Mouse (Mus musculus): ENCODE results near the gene Aip.

DNA sequence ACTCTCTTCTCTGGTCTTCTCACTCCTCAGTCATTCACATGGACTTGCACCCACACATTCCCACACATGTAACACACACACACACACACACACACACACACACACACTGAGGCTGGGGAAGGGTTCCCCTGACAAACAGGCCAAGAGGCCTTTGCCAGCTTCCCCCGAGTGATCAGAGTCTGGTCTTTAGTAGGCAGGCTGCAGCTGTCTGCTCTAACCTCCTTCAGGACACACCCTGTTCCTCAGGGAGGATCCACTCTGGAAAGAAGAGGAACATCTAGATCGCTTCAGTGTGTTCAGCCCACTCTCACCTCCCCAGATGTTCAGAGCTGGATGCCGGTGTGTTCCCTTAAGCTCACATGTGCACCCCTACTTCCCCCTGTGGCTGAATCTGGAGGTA is 31.3 kb downstream of the Aip start:
- no peak for TF ChIP-seq CTCF (IDR thresholded peaks at IDR 0.05; ENCODE audit: low read depth)
- no peak for TF ChIP-seq EP300 (IDR thresholded peaks at IDR 0.05; ENCODE audit: low read depth)

All from liver, postnatal 0 days (tissue).